Mouse (Mus musculus) CH12.LX (cell line): ENCODE measurements at regions not wholly inside any gene's neighbourhood (a gene's known extent, or its start where the extent isn't known, plus 50 kb on each side); places are given as distances from the start of the nearest gene placed in this dataset.

Experiments used
- DNase-seq: peaks from one replicate; pipeline ENCODE4 v3.0.0-alpha.2; 2013; ENCODE audit errors: extremely low read depth
- H3K27ac ChIP-seq: 2 replicates; pipeline ENCODE4 v1.5.1; 2012; ENCODE audit warnings: low read depth, mild to moderate bottlenecking, control low read depth, moderate library complexity; ENCODE audit not compliant: insufficient read depth
- H3K27me3 ChIP-seq: replicated peaks from 2 replicates; pipeline ENCODE3; 2012; ENCODE audit warnings: inconsistent platforms
- H3K36me3 ChIP-seq, 2 experiments: replicated peaks in 1 of 2; 2 replicates each; pipeline versions ENCODE3 to v1.6.1; 2012; ENCODE audit warnings: inconsistent platforms in 1 of 2, low read length in 1 of 2, mild to moderate bottlenecking in 1 of 2, mixed read lengths in 1 of 2, moderate library complexity in 1 of 2; ENCODE audit not compliant: control insufficient read depth in 1 of 2, insufficient read depth in 1 of 2
- H3K4me1 ChIP-seq, 2 experiments: 2 replicates each; pipeline ENCODE4 v1.6.1; 2012; ENCODE audit warnings: inconsistent platforms in 1 of 2, moderate library complexity in 1 of 2; ENCODE audit not compliant: insufficient read depth in 2 of 2, control insufficient read depth in 1 of 2
- H3K4me2 ChIP-seq: 2 replicates; pipeline ENCODE4 v1.6.1; 2012; ENCODE audit warnings: low read depth, mild to moderate bottlenecking, control low read depth; ENCODE audit not compliant: poor library complexity, insufficient read depth, severe bottlenecking
- H3K4me3 ChIP-seq, 3 experiments: fragments of 150-350 bp in 1 of 3; sonication (generic) in 1 of 3; replicated peaks in 1 of 3; 2 replicates each; pipeline versions ENCODE3 to v1.5.1; 2011 to 2012; ENCODE audit warnings: low read depth in 2 of 3, low read length in 2 of 3, mild to moderate bottlenecking in 2 of 3, moderate library complexity in 2 of 3, control low read depth in 1 of 3, improper control_type of control experiment in 1 of 3, inconsistent platforms in 1 of 3, mixed read lengths in 1 of 3; ENCODE audit not compliant: poor library complexity in 1 of 3
- H3K79me2 ChIP-seq: replicated peaks from 2 replicates; pipeline ENCODE4 v1.6.1; 2012; ENCODE audit warnings: mild to moderate bottlenecking, moderate library complexity; ENCODE audit not compliant: control insufficient read depth, poor library complexity, insufficient read depth, severe bottlenecking; ENCODE audit errors: extremely low read depth
- H3K9ac ChIP-seq: 2 replicates; pipeline ENCODE4 v1.6.1; 2012; ENCODE audit warnings: low read depth, mild to moderate bottlenecking, control low read depth, moderate library complexity; ENCODE audit not compliant: insufficient read depth
- H3K9me3 ChIP-seq: replicated peaks from 2 replicates; pipeline ENCODE3; 2012; ENCODE audit warnings: low read length, inconsistent platforms, mixed read lengths
- CHD1 ChIP-seq: IDR thresholded peaks from 2 replicates; pipeline ENCODE4 v1.6.1; 2012; ENCODE audit warnings: low read depth, low read length, improper control_type of control experiment, inconsistent platforms
- CHD2 ChIP-seq: IDR thresholded peaks from 2 replicates; pipeline ENCODE4 v1.6.1; 2011; ENCODE audit warnings: low read length, improper control_type of control experiment
- EP300 ChIP-seq: IDR thresholded peaks from 2 replicates; pipeline ENCODE4 v1.6.1; 2011; ENCODE audit warnings: low read length, improper control_type of control experiment
- GABPA ChIP-seq: IDR thresholded peaks from 2 replicates; pipeline ENCODE4 v1.6.1; 2012; ENCODE audit warnings: low read depth, low read length, improper control_type of control experiment, inconsistent platforms; ENCODE audit not compliant: insufficient replicate concordance
- HCFC1 ChIP-seq: IDR thresholded peaks from 2 replicates; pipeline ENCODE4 v1.6.1; 2012; ENCODE audit warnings: low read depth, mild to moderate bottlenecking, inconsistent platforms, low read length, improper control_type of control experiment
- IRF4 ChIP-seq: IDR thresholded peaks from 2 replicates; pipeline ENCODE4 v1.6.1; 2014; ENCODE audit warnings: low read depth, mild to moderate bottlenecking, inconsistent platforms, low read length, improper control_type of control experiment
- JUND ChIP-seq: conservative IDR thresholded peaks from 2 replicates; pipeline ENCODE4 v1.6.1; 2011; ENCODE audit warnings: low read depth, low read length, improper control_type of control experiment
- MAFK ChIP-seq: IDR thresholded peaks from 2 replicates; pipeline ENCODE4 v1.6.1; 2011; ENCODE audit warnings: low read length, improper control_type of control experiment; ENCODE audit not compliant: insufficient replicate concordance
- MAX ChIP-seq: IDR thresholded peaks from 2 replicates; pipeline ENCODE4 v1.6.1; 2011; ENCODE audit warnings: low read length, improper control_type of control experiment
- MAZ ChIP-seq: IDR thresholded peaks from 2 replicates; pipeline ENCODE4 v1.6.1; 2012; ENCODE audit warnings: low read depth, mild to moderate bottlenecking, inconsistent platforms, low read length, improper control_type of control experiment, moderate library complexity
- NELFE ChIP-seq: IDR thresholded peaks from 2 replicates; pipeline ENCODE4 v1.6.1; 2011; ENCODE audit warnings: low read depth, low read length, improper control_type of control experiment
- RAD21 ChIP-seq: IDR thresholded peaks from 2 replicates; pipeline ENCODE4 v1.6.1; 2011; ENCODE audit warnings: low read depth, mild to moderate bottlenecking, low read length, improper control_type of control experiment, moderate library complexity
- SIN3A ChIP-seq: IDR thresholded peaks from 2 replicates; pipeline ENCODE4 v1.6.1; 2012; ENCODE audit warnings: low read length, improper control_type of control experiment, inconsistent platforms
- TBP ChIP-seq: conservative IDR thresholded peaks from 2 replicates; pipeline ENCODE4 v1.6.1; 2011; ENCODE audit warnings: low read depth, low read length, improper control_type of control experiment
- TCF12 ChIP-seq: IDR thresholded peaks from 2 replicates; pipeline ENCODE4 v1.6.1; 2014; ENCODE audit warnings: low read depth, mild to moderate bottlenecking, inconsistent platforms, low read length, improper control_type of control experiment
- USF2 ChIP-seq: conservative IDR thresholded peaks from 2 replicates; pipeline ENCODE4 v1.6.1; 2011; ENCODE audit warnings: low read depth, low read length, improper control_type of control experiment
- ZKSCAN1 ChIP-seq: IDR thresholded peaks from 2 replicates; pipeline ENCODE4 v1.6.1; 2012; ENCODE audit warnings: low read depth, inconsistent platforms, low read length, improper control_type of control experiment, borderline replicate concordance
- ZMIZ1 ChIP-seq: IDR thresholded peaks from 2 replicates; pipeline ENCODE4 v1.6.1; 2012; ENCODE audit warnings: low read depth, mild to moderate bottlenecking, inconsistent platforms, low read length, improper control_type of control experiment
- ZNF384 ChIP-seq: IDR thresholded peaks from 2 replicates; pipeline ENCODE4 v1.6.1; 2012; ENCODE audit warnings: low read depth, low read length, improper control_type of control experiment, inconsistent platforms
- dilution Hi-C: fragments of 300-500 bp; cut with MboI; formaldehyde crosslinking; loops from 2 replicates; pipeline ENCODE4 v1.14.3; 2020; ENCODE audit warnings: low sequenced_read_pairs; ENCODE audit not compliant: extremely low pct_unique_long_range_greater_than_20kb, extremely low pct_ligation_motif_present
- in situ Hi-C: fragments of 300-500 bp; cut with MboI; formaldehyde crosslinking; loops from 3 replicates; pipeline ENCODE4 v1.14.3; 2019; ENCODE audit warnings: low sequenced_read_pairs, low pct_ligation_motif_present, low pct_unique_long_range_greater_than_20kb, mixed read lengths

DNA sequence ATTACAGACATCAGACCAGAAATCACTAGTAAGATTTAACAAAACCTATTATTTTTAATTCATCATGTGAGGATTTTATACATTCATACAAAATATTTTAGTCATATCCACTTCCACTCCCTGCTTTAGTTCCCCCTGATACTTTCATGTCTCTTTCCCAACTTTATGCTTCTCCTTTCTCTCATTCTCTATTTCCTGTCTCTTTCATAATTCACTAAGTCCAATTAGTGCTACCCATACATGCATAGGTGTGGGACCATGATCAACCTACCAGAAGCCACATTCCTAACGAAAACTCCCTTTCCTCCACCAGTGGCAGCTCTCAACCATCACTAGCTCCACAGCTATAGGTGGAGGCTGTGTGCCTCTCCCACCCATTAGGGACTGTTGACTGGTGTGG is 70.9 kb downstream of the Gm13691 start:
- no peak for DNase-seq
- H3K79me2 ChIP-seq: no peaks in the 10 kb centered on the region
- H3K4me2 ChIP-seq: no peak overlapping the region
- H3K27me3 ChIP-seq: no peaks in the 10 kb centered on the region
- H3K36me3 ChIP-seq: no peaks in the 10 kb centered on the region
- H3K9ac ChIP-seq: no peak overlapping the region
- H3K27ac ChIP-seq: no peak overlapping the region
- TF ChIP-seq ZMIZ1 (no peak), IRF4 (no peak), ZNF384 (no peak), SIN3A (no peak), MAX (no peak), USF2 (no peak), CHD1 (no peak), ZKSCAN1 (no peak), RAD21 (no peak), HCFC1 (no peak), MAZ (no peak), TBP (no peak), TCF12 (no peak)
- H3K9me3 ChIP-seq: no peaks in the 10 kb centered on the region
- no peak overlapping the region for H3K4me3 ChIP-seq
- H3K4me1 ChIP-seq: peaks cover 2 to 20% of the 10 kb centered on the region in 2 experiments; a peak in 3 of 4 replicates
- dilution Hi-C loops: no loop called here
- in situ Hi-C loops: no loop called here

DNA sequence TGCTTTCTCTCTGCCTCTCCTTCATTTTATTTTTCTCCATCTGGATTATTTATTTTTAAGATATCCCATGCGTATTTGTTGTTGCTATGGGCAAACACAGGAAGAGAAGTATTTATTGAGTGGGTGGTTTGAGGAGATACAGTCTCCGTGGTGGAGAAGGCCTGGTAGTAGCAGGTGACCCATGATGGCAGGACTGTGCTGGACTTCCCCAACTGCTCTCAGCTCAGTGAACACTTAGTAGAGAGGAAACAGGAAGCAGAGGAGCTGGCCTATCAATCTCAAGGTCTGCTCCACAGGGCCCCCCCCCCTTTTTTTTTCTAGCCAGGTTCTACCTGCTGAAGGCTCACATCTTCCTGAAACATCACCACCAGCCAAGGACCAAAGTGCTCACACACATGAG is 74.0 kb downstream of the Gm13691 start:
- no peak overlapping the region for H3K9ac ChIP-seq
- H3K27me3 ChIP-seq: no peaks in the 10 kb centered on the region
- H3K4me1 ChIP-seq: peaks cover 2 to 15% of the 10 kb centered on the region in 2 experiments; a peak in 3 of 4 replicates
- H3K4me2 ChIP-seq: no peak overlapping the region
- no peak overlapping the region for H3K27ac ChIP-seq
- no peaks in the 10 kb centered on the region for H3K36me3 ChIP-seq
- TF ChIP-seq RAD21 (no peak), EP300 (no peak), JUND (no peak), CHD2 (no peak), GABPA (no peak), MAFK (no peak), IRF4 (no peak), TBP (no peak), NELFE (no peak)
- dilution Hi-C loops (no loop called here), in situ Hi-C loops (no loop called here)
- H3K9me3 ChIP-seq: no peaks in the 10 kb centered on the region
- H3K79me2 ChIP-seq: no peaks in the 10 kb centered on the region
- peak; percentile 27 for DNase-seq
- H3K4me3 ChIP-seq: no peak overlapping the region
